Mouse (Mus musculus) ovary, postnatal 36 days (tissue): ENCODE measurements around the gene Copb1.

Experiments
- DNase-seq: peaks from one replicate; pipeline ENCODE4 v3.0.0; 2022; ENCODE audit warnings: low spot score, mixed read lengths

The Copb1 gene

DNA sequence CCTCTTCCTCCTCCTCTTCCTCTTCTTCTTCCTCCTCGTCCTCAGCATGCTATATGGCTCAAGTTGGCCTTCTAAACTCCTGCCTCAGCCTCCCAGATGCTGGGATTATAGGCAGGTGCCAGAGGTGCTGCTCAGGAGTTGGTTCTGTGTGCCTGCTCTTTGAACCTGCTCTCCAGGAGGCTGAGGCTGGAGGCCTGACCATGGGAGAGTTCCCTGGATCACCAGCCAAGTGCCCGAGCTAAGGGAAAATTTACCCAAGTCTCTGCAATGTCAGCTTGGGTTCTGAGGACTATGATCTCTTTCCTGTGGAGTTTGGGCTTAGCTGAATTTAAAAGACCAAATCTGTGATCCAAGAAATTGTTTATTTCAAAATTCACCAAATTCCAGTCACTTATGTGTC lies 85.1 kb downstream of the Copb1 start:
- DNase-seq: no peak
